Mouse (Mus musculus): ENCODE measurements around the gene Cavin1. TPM values are rescaled to one million over a fixed set of nuclear protein-coding genes. Genes with fewer than 3 reads are reported as not detected.
A peak's percentile ranks its signal among the peaks of the same experiment; 100 is the strongest.
"Not testable (repeated sequence)": the region's sequence is repeated elsewhere in the genome, so short reads cannot be mapped to it uniquely, and the experiment has no call there.

Cavin1 gene
- 100 to 1,000 TPM; 321 to 363 (median 344) TPM for total RNA-seq (2022)

GRCm38 (mm10) chr11:100970557-100970937 lies at the start of gene Cavin1:
Gene Cavin1 (minus strand): TSS chr11:100970887.
- peak; percentile 96 for DNase-seq

GRCm38 (mm10) chr11:101011641-101012040 lies 41.0 kb upstream of the Cavin1 start:
- DNase-seq: no peak

GRCm38 (mm10) chr11:101009888-101010784 lies 39.4 kb upstream of the Cavin1 start:
- no peak for DNase-seq

GRCm38 (mm10) chr11:101009046-101009887 lies 38.6 kb upstream of the Cavin1 start, which contains the start of gene Atp6v0a1:
Gene Atp6v0a1 (plus strand): TSS chr11:101009452.
- DNase-seq: peak; percentile 97

GRCm38 (mm10) chr11:101008206-101009045 lies 37.7 kb upstream of the Cavin1 start:
- no peak for DNase-seq

GRCm38 (mm10) chr11:101003025-101003685 lies 32.5 kb upstream of the Cavin1 start:
- DNase-seq: no peak

GRCm38 (mm10) chr11:101001875-101002552 lies 31.3 kb upstream of the Cavin1 start:
- DNase-seq: not testable (repeated sequence)

- no peak for DNase-seq
Measured at GRCm38 (mm10) chr11:100999254-100999653, 28.6 kb upstream of the Cavin1 start.

- no peak for DNase-seq
Measured at GRCm38 (mm10) chr11:100998836-100999235, 28.1 kb upstream of the Cavin1 start.

- no peak for DNase-seq
Measured at GRCm38 (mm10) chr11:100996501-100996900, 25.8 kb upstream of the Cavin1 start.

GRCm38 (mm10) chr11:100994655-100995054 lies 24.0 kb upstream of the Cavin1 start:
- no peak for DNase-seq

- DNase-seq: no peak
Measured at GRCm38 (mm10) chr11:100994233-100994632, 23.5 kb upstream of the Cavin1 start.

- DNase-seq: no peak
Measured at GRCm38 (mm10) chr11:100993437-100993836, 22.8 kb upstream of the Cavin1 start.

GRCm38 (mm10) chr11:100991027-100991534 lies 20.4 kb upstream of the Cavin1 start:
- no peak for DNase-seq

- DNase-seq: no peak
Measured at GRCm38 (mm10) chr11:100989666-100990065, 19.0 kb upstream of the Cavin1 start.

GRCm38 (mm10) chr11:100988674-100989073 lies 18.0 kb upstream of the Cavin1 start:
- no peak for DNase-seq

GRCm38 (mm10) chr11:100985607-100986006 lies 14.9 kb upstream of the Cavin1 start:
- no peak for DNase-seq

GRCm38 (mm10) chr11:100983778-100984131 lies 13.1 kb upstream of the Cavin1 start:
- DNase-seq: no peak

- DNase-seq: peak; percentile 66
Measured at GRCm38 (mm10) chr11:100983125-100983777, 12.6 kb upstream of the Cavin1 start.

- no peak for DNase-seq
Measured at GRCm38 (mm10) chr11:100982087-100982486, 11.4 kb upstream of the Cavin1 start.
